Mouse (Mus musculus) fat pad, adult 2 months (tissue): ENCODE measurements around the gene Sgsh.

Experiments used
- DNase-seq: peaks from one replicate; pipeline ENCODE4 v3.0.0-alpha.2; 2011; ENCODE audit warnings: low read depth, low spot score; ENCODE audit errors: extremely low read depth

The Sgsh gene

DNA sequence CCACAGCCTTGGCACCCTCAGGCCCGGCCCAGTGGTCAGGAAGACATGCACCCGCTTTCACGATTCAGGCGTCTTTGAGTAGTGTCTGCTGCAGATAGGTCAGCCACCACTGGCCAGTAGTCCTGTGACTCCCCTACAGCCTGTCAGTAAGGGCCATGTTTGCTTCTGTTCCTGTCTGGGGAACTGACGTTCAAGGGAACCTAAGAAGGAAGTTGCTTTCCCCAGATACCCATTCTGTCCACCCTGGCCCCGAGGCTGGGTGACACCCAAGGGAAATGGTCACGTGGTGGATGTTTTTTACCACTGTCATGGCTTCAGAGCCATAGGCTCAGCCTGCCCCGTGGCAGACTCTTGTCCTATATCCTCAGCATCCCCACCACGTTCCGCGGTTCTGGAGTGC lies 22.0 kb upstream of the Sgsh start:
- DNase-seq = no peak

DNA sequence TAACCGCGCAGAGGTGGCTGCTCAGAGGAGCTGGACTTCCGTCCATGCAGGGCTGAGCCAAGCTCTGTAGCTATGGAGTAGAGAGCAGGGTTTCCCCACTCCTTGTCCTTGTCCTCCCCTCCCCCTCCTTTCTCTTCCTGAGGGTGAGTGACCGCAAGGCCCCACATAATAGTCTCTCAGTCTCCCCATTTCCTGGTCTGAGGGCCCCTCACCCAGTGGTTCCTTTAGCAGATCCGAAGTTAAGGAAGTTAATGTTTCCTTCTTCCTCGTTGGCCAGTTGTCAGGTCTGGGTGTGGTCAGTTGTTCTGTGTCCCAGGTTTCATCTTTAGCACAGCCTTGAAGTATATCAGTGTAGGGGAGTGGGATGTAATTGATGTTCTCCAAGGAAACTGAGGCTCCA lies 20.1 kb upstream of the Sgsh start:
- DNase-seq = no peak

DNA sequence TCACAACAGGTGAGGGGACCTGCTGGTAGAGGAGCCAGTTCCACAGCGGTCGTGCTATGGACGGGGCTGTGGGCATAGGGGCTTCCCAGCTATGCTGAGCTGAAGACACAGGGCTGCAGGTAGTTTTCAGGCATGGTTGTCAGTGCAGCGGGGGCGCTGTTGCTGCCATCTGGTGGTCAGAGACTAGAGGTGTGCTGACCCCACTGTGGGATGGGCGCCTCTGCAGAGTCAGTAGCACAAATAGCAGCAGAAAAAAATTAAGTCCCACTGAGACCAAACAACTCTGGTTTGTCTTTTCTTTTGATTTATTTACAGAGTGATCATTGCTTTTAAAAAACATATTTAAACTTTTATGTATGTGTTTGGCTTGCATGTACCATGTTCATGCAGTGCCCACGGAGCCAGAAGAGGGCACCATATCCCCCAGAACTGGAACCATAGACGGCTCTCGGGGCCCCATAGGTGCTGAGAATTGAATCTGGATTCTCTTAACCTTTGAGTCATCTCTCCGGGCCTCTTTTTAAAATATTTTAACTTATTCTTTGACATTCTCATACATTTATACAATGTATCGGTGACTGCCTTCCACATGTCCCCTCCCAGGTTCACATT lies 8.3 kb upstream of the Sgsh start:
- no peak for DNase-seq

DNA sequence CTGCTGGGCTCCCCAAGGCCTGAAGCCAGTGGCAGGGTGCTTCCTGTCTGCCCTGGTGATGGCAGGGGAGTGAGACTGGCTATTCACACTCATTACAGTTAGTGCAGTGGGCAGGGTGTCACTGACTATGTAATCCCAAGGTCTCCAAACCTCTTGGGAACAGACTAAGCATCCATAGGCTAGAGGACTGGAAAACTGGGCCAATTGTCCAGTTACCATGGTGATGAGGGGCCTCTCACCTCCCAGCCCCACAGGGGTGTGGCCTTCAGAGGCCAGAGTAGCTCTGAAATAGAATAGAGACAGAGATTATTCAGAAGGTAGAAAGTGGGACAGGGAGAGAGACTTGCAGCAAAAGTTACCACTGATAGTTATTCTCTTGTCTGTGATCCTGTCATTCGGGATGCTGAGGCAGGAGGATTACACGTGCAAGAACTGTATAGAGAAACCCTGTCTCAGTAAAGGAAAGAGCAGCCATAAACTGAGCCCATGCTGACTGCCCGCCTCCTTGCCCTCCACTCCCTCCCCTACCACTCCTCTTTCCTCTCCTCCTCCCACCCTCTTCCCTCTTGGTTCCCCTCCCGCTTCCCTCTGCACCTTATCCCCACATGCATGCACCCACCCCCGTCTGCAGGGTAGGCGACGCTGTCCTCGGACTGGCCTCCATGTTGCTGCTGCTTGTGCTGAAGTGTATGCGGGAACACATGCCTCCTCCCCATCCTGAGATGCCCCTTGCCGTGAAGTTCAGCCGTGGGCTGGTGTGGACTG lies 7.6 kb upstream of the Sgsh start:
- no peak for DNase-seq

DNA sequence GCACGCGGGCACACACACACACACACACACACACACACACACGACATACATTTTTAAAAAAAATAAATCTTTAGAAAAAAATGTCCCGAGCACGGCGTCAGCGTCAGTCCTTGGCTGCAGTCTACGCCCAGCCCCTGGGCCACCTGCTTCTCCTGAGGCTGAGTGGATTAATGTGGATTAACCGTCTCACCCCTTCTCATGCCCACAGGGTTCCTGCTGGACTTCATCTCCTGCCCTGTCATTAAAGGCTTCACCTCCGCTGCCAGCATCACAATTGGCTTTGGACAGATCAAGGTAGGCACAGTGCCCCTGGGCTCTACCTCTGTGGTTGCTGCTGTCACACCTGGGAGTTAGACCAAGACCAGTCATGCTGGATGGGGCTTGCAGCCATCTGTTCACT lies 3.8 kb upstream of the Sgsh start:
- DNase-seq = no peak

DNA sequence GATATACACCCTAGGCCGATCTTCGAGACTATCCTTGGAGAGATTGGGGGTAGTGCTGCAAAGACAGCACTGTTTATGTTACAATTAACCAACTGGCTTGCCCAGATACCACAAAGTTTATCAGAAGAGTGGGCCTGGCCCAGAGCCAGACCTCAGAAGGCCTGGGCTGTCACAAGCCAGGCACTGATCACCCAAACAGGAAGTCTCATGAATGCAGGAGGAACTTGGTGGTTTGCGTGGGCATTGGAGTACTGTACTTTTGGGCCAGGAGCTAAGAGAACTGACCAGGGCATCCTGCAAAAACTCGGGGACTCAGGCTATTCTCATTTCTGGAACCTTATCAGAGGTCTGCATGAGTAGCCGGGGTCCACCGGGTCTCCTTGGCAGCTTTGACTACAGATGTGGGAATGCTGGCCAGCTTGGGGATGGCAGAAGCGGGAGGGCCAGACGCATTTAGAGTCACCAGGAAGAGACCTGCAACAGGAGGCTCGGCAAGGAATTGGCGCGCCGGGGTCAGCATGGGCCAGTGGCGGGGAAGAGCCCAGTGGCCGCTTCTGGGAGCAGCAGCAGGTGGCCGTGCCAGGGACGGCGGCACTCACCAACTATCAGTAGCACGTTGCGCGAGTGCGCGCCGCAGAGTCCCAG lies 416 bp downstream of the Sgsh start:
- DNase-seq = no peak

DNA sequence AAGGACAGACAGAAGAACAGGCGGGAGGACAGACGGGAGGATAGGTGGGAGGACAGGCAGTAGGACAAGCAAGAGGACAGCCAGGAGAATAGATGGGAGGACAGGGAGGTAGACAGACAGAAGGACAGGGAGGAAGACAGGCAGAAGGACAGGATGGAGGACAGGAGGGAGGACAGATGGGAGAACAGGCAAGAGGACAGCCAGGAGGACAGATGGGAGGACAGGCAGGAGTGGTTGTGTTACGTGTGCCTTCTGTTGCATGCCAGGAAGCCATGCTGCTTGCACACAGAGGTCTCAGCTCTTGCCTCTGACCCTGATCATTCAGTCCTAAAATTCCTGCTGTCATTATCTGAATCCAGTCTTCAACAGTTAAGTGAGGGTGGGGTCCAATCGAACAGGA lies 1.4 kb downstream of the Sgsh start:
- no peak for DNase-seq

DNA sequence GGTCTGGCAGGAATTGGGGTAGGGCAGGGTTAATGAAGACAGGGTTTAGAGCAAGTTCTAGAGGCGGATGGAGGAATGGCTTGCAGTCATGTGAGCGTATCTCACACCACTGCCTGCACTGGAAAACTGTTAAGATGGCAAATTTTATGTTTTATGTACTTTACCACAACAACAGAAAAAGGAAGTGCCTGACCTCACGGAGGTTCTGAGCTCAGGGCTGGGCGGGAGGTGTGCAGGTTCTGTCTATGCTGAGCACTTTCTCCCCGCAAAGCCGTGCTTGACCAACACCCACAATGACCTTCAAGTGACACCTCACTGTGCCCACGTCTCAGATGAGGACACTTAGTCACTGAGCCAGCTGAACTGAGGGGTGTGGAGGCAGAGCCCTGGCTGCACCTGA lies 3.2 kb downstream of the Sgsh start:
- no peak for DNase-seq

DNA sequence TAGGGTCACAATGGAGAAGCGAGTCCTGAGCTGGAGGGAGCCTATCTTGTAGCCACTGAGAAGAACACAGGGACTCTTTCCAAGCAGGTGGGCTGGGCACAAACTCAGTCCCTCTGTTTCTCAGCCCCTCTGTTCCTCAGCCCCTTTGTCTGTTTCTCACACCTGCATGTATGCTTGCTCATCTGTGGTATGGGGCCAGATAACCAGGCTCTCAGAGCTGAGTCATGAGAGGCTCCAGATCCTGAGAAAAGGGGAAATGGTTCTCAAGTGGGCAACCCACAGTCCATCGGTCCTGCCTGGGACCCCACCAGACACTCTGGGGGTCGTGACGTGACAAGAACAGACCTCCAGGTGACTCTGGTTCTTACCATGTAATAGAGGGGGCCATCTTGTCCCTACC lies 8.2 kb downstream of the Sgsh start:
- no peak for DNase-seq

DNA sequence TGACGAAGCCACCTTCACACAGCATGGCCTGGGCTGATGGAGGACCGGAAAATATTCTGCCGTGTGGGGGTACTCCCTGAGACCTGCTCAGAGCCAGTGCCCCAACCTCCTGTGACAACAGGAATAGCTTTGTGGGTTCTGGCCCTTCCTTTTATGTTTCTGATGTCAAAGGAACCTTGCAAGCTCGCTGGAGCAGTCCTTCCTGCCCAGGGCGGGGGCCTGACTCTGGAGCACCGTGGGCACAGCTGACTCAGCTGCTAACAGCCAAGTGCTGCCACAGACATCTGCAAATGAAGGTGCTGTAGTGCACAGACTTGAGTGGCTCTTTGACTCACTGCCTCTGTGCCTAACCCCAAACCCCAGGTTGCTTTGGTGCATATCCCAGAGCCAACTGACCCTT lies 10.5 kb downstream of the Sgsh start:
- DNase-seq = no peak

DNA sequence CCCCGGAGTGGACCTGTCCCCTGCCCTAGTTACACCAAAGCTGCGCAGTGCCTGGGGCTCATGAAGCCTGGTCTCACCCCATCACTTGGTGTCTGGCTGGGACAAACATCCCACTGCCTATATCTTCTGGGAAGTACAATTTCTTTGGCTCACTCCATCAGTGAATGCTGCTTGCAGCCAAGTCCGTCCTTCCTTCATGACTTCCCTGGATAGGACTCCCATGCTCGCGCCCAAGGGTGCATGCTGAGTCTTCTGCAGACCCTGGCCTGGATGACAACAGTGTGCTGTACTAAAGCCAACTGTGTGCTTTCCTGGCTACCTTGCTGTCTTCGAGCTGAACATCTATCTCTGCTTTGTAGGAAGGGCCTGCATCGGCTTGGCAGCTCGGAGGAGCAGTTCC lies 11.2 kb downstream of the Sgsh start:
- DNase-seq = no peak

DNA sequence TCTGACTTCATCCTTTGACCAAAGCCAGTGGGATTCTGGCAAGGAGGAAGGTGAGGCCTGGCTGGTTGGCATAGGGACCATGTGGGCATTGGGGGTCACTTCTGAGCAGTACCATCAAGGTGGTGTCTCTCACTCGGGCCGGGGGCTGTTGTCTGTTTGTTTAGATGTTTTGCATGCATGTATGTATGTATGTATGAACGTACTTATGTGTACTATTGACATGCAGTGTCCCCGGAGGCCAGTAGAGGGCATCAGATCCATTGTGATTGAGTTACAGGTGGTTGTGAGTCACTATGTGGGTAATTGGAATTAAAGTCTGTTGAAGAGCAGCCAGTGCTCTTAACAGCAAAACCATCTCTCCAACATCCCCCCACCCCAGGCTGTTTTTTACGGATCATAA lies 15.7 kb downstream of the Sgsh start:
- peak; percentile 26 for DNase-seq

DNA sequence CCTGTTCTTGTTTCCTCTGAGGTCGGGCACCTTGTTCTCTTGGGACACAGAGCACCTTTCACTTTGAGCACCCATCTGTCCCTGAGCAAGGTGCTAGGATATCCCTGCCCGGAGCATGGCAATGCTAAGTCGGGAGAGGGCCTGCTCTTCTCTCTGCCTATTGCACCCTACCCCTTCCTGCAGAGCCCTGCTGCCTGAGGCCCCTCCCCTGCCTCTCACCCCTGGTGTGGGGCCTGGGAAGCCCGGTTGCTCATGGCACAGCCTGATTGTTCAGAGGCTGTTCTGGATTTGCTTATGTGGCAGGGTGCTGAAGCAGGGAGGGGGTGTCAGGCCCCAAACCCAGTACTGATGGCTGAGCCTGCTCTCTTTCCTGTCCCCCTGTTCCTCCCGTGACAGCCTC lies 16.2 kb downstream of the Sgsh start:
- no peak for DNase-seq

DNA sequence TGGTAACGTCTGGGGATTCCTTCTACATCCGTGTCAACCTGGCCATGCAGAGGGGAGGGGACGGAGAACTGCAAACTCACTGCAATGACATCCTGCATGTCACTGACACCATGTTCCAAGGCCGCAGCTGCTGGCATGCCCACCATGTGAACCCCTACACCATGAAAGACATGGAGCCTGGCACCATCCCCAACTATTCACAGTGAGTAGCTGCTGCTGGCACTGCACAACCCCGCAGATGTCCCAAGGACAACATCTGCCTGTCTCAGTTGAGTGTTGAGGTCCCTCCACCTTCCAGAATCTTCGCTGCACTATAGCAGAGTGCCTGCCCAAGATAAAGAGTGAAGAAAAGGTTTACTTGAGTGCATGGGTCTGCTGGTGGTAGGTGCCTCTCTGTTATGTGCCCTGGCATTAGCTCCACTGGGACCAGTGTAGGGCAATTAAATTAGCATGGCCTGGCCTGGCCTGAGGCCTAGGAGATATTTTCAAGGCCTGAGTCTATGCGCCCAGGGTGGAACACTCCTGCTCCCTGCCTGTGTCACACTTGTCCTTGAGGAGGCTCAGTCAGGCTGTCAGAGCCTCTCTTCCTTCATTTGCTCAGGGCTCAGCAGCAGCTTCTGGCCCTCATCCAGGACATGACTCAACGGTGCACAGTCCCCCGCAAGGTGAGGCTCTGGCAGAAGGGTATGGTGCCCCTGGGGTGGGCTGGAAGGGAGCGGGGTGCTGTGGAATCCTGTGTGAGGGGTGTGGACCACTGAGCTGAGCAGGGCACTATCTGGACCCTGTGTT lies 16.9 kb downstream of the Sgsh start:
- no peak for DNase-seq

DNA sequence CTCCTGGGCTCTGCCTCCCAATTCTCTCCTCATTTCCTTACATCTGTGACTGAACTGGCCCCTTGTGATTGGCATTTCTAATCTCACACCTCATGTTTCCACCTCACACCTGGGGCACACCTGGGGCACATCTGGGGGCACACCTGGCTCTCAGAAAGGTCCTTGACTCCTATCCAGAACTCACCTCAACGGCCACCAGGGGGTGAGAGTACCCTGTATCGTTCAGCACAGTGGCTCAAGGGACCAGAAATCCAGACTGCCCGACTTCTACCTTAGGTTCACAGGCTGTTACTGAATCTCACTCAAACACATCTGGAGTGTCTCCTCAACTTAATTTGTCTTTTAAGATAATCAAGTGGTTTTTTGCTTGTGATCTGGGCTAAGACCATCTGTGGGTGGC lies 23.4 kb downstream of the Sgsh start:
- DNase-seq = no peak

DNA sequence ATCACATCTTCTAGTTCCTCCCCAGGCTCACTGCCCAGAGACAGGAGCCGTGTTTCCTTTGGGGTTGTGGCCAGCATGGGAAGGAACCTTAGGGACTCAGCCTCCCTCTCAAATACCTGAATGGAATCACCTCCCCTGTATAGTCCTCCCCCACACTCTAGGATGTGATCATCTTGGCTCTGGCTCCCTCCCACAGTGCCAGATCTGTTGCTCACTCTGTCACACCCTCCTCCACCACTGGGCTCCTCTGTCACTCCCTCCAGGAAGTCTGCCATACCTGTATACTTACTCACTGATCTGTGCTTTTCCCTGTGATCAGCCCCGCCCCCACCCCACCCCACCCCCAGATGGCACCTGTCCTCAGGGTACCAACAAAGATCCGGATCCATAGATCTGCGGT lies 24.7 kb downstream of the Sgsh start:
- DNase-seq = peak; percentile 31

DNA sequence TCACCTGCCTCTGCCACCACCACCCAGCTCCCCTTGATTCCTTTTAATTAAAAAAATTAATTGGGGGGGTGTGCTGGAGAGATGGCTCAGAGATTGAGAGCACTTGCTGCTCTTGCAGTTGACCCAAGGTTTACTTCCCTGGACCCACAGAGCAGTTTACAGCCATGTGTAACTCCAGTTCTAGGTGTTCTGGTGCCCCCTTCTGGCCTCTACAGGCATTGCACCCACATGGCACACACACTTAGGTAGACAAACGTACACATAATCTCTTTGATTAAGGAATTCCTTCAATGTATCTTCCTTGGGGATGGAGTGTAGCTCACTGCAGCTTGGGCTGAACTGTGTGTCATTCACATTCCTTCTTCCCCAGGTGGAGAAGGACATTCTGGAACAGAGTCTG lies 30.3 kb downstream of the Sgsh start:
- no peak for DNase-seq

DNA sequence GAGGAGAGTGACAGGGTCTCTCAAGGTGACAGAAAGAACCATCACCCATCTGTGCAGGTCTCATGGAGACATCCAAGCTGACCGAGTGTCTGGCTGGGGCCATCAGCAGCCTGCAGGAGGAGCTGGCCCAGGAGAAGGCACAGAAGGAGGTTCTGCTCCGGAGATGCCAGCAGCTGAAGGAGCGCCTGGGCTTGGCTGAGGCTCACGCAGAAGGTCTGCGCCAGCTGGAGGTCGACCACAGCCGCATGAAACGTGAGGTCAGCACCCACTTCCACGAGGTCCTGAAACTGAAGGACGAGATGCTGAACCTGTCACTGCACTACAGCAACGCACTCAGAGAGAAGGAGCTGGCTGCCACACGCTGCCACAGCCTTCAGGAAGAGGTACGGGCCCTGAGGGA lies 32.8 kb downstream of the Sgsh start:
- DNase-seq = no peak

DNA sequence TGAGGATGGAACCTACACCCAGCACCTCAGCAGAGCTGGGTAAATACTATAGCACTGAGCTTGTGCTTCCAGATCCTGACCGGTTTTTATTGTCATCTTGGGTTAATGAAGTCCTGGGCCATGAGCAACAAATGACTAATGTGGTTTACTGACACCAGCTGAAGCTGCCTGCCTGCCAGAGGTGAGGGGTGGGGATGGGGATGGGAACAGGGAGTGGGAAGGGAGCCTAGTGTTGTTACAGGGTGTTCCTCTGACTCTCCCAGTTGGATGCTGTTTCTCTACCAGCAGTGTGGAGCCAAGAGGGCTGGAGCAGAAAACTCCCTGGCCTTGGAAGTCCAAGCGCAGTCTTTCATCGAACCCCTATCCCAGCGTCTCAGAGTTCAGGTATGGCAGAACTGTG lies 38.6 kb downstream of the Sgsh start:
- DNase-seq = no peak

DNA sequence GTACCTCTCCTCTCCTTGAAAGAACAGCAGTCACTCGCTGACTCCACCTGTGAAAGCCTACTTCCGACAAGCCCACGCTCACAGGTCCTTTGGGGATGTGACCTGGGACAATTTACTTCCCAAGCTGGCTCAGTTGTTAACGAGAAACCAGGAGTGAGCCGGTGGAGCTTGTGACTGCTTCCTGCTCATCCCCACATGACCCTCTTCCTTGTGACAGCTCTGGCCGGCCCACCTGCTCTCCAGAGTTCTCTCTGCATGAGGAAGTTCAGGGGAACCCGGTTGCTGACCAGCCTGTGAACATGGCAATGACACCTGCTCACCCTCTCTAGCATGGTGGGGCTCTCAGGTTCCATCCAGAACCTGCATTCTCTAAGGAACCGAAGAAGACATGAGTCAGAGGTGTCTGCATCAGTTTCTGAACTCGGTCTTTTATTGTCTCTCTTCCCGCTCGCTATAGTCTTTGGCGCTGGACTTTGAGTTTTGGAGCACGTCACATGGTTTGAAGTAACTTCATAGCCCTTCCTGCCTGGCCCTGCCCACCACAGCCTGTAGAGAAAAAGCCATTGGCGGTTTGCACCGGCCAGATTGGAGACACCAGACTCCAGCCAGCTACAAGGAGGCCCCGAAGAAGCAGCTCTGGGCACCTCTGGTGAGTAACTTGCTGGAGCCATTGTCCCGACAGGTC lies 40.9 kb downstream of the Sgsh start:
- no peak for DNase-seq

DNA sequence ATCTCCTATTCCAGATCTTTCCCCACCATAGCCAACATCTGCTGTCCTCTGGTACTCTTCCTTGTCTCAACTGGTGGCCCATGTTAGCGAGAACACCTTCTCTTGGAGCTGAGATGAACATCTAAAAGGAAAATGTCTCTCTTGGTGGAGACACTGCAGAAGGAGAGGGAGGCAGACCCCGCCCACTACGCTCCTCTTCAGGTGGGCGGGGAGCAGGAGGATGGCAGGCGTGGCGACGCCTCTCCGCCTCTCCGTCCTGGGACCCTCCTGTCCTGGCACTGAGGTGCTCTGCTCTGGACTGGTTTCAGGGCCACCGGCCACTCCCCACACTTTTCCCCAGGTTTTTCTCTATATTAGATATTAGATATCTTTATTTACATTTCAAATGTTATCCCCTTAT lies 44.7 kb downstream of the Sgsh start:
- DNase-seq = no peak
